Mouse (Mus musculus) monocyte, adult 5-6 weeks (primary cell): ENCODE results near the gene Slc2a13. TPM values are rescaled to one million over a fixed set of nuclear protein-coding genes. Genes with fewer than 3 reads are reported as not detected.

Source experiments
- total RNA-seq: library from RNA; stranded (forward); fragments of 200-1000, 200-491, 200-594 nt; gene quantifications from 3 replicates; pipeline ENCODE4 v1.2.3, GENCODE M21; 2017

Gene Slc2a13
- total RNA-seq, 1 experiment from 2014 or later, result not detected

Other genes starting within 250 kb of the Slc2a13 start
- gene Lrrk2, start 99.9 kb upstream of the Slc2a13 start, total RNA-seq, result 79.5 to 92.8 TPM (median 89.4 TPM) in 3 replicates